Mouse (Mus musculus): ENCODE results near the gene Polr2l. TPM values are rescaled to one million over a fixed set of nuclear protein-coding genes. Genes with fewer than 3 reads are reported as not detected.

The Polr2l gene
- polyA plus RNA-seq (2015; fragmentation: Nextera tagmentation; extraction: Ambion mirVana) = 54.7 and 57.5 TPM in 2 replicates

DNA sequence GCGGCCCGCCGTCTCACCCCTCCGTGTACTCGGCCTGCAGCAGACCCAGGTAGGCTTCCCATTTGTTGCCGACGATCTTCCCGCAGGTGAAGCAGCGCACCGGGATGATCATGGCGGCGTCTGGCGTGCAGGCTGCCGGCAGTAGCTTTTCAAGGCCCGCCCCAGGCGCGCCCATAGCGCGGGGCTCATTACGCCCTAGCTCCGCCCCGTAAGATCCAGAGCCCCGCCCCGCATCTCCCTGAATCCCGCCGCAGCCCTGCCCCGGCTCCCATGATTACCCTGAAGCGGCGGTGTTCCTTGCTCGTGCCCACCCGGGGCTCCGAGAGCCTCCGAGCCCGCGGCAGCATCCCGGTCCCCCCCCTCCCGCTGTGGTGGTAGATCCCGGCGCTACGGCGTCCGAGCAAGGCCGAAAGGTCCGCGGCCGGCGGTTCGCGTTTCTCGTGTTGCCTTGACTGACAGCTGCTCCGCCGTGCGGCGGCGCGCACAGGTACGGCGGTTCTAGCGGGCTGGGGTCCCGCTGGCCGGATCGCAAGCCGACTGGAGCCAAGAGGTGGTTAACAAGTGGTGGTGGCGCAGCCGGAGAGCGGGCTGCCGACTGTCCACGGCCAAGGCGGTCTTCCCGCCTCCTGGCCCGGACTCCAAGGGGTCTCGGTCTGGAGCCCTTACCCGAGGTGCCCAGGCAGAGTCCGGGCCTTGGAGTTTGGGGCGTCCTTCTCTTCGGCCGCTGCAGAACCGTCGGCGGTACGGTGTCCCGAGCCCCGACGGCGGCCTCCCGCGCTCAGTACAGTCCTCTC, at the start of gene Polr2l, which contains the start of gene Tspan4:
TSS of gene Polr2l (minus strand) at position 122 of the 794 bp plus-strand sequence.
TSS of gene Tspan4 (plus strand) at position 230 of the 794 bp plus-strand sequence.
- peak; percentile 61 for ATAC-seq (ENCODE audit: insufficient number of reproducible peaks, low FRiP score, low TSS enrichment, low read depth)
- H3K9ac ChIP-seq = peak within 1 kb of the TSS; percentile 76
- H3K27me3 ChIP-seq = no peaks in the 10 kb centered on the region
- peaks cover 25% of the 10 kb centered on the region for H3K36me3 ChIP-seq
- H3K4me2 ChIP-seq = peak within 1 kb of the TSS; percentile 89
- H3K27ac ChIP-seq = peak within 1 kb of the TSS; percentile 92
- under 1% methylated on average over 81 of the region's 87 CpGs for WGBS
- peak within 1 kb of the TSS; percentile 78 for H3K4me3 ChIP-seq
- no peaks in the 10 kb centered on the region for H3K9me3 ChIP-seq
- H3K4me1 ChIP-seq = peaks cover 48% of the 10 kb centered on the region

DNA sequence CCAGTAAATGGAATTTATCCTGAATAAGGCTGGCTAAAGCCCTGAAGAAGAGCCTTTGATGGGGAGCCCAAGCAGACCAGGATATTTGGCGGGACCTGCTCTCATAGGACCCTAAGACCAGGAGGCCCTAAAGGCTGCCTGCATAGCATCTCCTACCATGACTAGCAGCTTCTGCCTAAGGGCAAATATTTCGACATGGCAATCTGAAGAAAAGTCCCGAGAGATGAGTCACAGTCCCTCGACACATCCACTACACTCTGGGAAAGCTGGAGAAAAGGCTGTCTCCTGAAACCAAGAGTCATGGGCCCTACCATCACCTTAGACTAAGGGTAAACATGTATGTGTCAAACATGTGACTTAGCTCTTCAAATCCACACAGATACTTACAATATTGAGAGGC, 49.3 kb upstream of the Polr2l start:
- H3K4me1 ChIP-seq = no peaks in the 10 kb centered on the region
- no peak overlapping the region for H3K4me3 ChIP-seq
- no peak for ATAC-seq (ENCODE audit: insufficient number of reproducible peaks, low FRiP score, low TSS enrichment, low read depth)
- no peak overlapping the region for H3K9ac ChIP-seq
- no peak overlapping the region for H3K27ac ChIP-seq
- H3K9me3 ChIP-seq = no peaks in the 10 kb centered on the region
- H3K4me2 ChIP-seq = no peak overlapping the region
- 77% methylated on average over 4 of the region's 4 CpGs for WGBS
- H3K36me3 ChIP-seq = peaks cover 45% of the 10 kb centered on the region
- H3K27me3 ChIP-seq = no peaks in the 10 kb centered on the region

DNA sequence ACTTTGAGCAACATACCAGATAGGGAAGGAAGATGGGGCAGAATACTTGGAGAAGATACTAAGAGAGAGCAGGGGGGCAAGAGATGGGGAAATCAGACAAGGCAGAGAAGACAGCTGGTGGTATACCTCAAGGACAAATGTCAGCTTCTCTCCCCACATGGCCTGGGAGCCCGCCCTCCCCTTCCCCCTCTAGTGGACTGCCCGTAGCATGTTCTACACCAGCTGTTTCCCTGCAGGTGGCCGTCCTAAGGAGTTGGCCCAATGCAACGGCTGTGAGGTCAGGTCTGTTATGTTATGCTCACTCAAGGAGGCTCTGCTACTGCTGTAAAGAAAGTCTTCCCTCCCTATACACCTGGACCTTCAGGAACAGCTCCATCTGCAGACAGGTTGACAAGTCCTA, 48.1 kb upstream of the Polr2l start:
- H3K27me3 ChIP-seq = no peaks in the 10 kb centered on the region
- H3K4me2 ChIP-seq = no peak overlapping the region
- no peak overlapping the region for H3K4me3 ChIP-seq
- WGBS = 41% methylated on average over 4 of the region's 4 CpGs
- H3K9ac ChIP-seq = no peak overlapping the region
- H3K9me3 ChIP-seq = no peaks in the 10 kb centered on the region
- H3K27ac ChIP-seq = no peak overlapping the region
- ATAC-seq (ENCODE audit: insufficient number of reproducible peaks, low FRiP score, low TSS enrichment, low read depth) = no peak
- H3K4me1 ChIP-seq = no peaks in the 10 kb centered on the region
- peaks cover 35% of the 10 kb centered on the region for H3K36me3 ChIP-seq

DNA sequence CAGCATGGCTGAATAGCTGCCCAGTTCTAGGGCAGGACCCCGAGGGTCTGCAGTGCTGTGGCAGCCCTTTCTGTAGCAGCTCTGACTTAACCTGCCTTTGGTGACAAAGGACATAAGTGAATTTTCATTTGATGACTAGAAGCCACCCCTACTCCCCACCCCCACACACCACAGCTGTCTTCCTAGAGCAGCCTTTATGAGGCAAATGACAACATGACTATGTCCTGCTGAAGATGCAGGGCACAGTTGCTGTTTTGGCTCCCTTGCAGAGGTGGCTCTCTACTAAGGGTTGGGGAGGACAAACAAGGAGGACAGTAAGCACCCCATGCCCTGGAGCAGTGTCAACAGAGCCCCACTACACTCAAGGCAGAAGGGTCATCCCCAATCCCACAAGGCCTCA, 44.9 kb upstream of the Polr2l start:
- H3K9me3 ChIP-seq = no peaks in the 10 kb centered on the region
- H3K27ac ChIP-seq = no peak overlapping the region
- peaks cover 29% of the 10 kb centered on the region for H3K36me3 ChIP-seq
- H3K27me3 ChIP-seq = no peaks in the 10 kb centered on the region
- 80% methylated on average over 1 of the region's 1 CpGs for WGBS
- no peak overlapping the region for H3K9ac ChIP-seq
- no peak for ATAC-seq (ENCODE audit: insufficient number of reproducible peaks, low FRiP score, low TSS enrichment, low read depth)
- H3K4me1 ChIP-seq = no peaks in the 10 kb centered on the region
- H3K4me2 ChIP-seq = no peak overlapping the region
- H3K4me3 ChIP-seq = no peak overlapping the region

DNA sequence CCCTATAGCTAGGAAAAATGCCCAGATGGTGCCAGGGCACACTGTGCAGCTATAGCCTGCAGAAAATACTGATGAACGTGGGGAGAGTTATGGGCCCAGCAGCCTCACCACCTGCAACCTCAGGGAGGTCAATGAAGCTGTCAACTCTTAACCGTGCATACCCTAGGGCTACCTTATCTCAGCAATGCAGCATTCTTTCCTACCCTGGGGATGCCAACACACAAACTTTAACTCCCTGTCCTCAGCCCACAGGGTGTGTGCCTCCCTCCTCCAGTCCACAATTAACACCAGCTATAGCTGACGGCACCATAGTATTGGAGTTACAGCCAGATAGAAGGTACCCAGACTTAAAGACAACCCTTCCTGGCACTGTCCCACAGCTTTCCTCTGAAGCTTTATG, 44.0 kb upstream of the Polr2l start:
- no peaks in the 10 kb centered on the region for H3K4me1 ChIP-seq

DNA sequence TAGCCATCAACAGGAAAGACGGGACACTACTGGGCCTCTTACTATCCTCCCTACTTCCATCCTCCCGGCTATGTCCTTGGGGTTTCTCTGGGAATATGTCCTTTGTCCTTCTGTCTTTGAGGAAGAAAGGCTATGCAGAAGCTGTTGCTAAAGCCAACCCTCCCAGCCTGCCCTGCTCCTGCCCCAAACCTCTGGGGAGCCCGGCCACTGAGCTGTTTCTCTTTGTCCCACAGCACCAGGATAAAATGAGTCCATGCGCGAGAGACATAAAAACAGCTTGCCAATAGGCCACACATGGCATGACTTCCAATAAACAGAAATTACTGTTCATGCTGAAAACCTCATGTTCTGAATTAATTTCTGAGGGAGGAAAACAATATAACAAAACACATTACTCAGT, 43.4 kb upstream of the Polr2l start:
- Histone ChIP-seq H3K36me3 (peaks cover 37% of the 10 kb centered on the region), H3K9ac (no peak overlapping the region), H3K4me3 (no peak overlapping the region), H3K4me1 (no peaks in the 10 kb centered on the region), H3K9me3 (no peaks in the 10 kb centered on the region), H3K27ac (no peak overlapping the region), H3K4me2 (no peak overlapping the region), H3K27me3 (no peaks in the 10 kb centered on the region)
- ATAC-seq (ENCODE audit: insufficient number of reproducible peaks, low FRiP score, low TSS enrichment, low read depth) = no peak
- 78% methylated on average over 5 of the region's 5 CpGs for WGBS

More for the DNA sequence above, 44.0 kb upstream of the Polr2l start:
- no peak overlapping the region for H3K9ac ChIP-seq
- H3K36me3 ChIP-seq = peaks cover 31% of the 10 kb centered on the region
- ATAC-seq (ENCODE audit: insufficient number of reproducible peaks, low FRiP score, low TSS enrichment, low read depth) = no peak
- H3K9me3 ChIP-seq = no peaks in the 10 kb centered on the region
- WGBS = 61% methylated on average over 3 of the region's 3 CpGs
- no peak overlapping the region for H3K4me2 ChIP-seq
- H3K4me3 ChIP-seq = no peak overlapping the region
- H3K27ac ChIP-seq = no peak overlapping the region
- no peaks in the 10 kb centered on the region for H3K27me3 ChIP-seq

DNA sequence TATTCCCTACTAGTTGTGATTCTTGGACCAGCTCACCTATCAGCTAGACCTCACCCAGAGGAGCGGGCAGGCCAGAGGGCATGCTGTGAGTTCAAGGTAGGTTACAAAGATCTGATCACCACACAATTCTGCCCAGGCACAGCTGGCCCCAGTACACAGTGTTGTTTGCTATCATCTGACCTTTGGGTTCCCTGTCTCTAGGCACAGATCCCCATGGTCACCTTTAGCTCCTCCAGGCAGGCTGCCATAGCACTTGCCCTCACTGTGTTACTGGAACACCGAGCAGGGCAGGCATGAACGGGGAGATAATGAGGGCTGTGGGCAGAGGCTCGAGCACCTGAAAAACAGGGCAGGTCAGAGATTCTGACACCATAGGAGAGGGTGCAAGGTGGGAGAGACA, 42.7 kb upstream of the Polr2l start:
- H3K4me2 ChIP-seq = no peak overlapping the region
- H3K9me3 ChIP-seq = no peaks in the 10 kb centered on the region
- no peaks in the 10 kb centered on the region for H3K27me3 ChIP-seq
- ATAC-seq (ENCODE audit: insufficient number of reproducible peaks, low FRiP score, low TSS enrichment, low read depth) = no peak
- H3K36me3 ChIP-seq = peaks cover 38% of the 10 kb centered on the region
- WGBS = 89% methylated on average over 4 of the region's 4 CpGs
- H3K4me3 ChIP-seq = no peak overlapping the region
- H3K27ac ChIP-seq = no peak overlapping the region
- no peaks in the 10 kb centered on the region for H3K4me1 ChIP-seq
- no peak overlapping the region for H3K9ac ChIP-seq

DNA sequence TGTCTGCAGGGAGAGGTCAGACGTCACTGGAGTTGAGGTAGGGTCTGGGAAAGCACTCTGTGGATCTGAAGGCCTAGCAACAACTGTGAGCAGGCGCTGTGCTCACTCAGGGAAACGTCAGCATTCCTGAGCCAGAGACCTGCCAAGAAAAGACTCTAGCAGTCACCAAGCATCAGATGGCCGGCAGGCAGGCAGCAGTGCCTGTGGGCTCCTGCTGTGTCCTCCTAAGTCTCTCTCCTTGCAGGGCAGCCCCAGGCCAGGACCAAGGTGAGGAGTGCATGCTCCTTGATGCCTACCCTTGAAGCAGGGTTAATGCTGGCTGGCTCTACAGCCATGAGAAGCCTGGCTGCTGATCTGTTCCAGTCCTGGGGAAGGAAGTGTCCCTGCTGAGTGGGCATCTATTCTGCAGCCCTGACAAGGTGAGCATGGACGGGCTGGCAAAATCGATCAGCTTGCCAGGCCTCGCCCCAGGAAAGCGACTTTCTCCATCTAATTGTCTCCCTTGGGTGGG, 35.8 kb upstream of the Polr2l start:
- Histone ChIP-seq H3K36me3 (peaks cover 29% of the 10 kb centered on the region), H3K27ac (0 out of 2 replicates have a peak overlapping the region, but pooled peaks have one; percentile 3), H3K4me1 (no peaks in the 10 kb centered on the region), H3K9ac (no peak overlapping the region), H3K4me3 (no peak overlapping the region), H3K27me3 (no peaks in the 10 kb centered on the region), H3K9me3 (no peaks in the 10 kb centered on the region), H3K4me2 (no peak overlapping the region)
- no peak for ATAC-seq (ENCODE audit: insufficient number of reproducible peaks, low FRiP score, low TSS enrichment, low read depth)
- WGBS = 68% methylated on average over 8 of the region's 8 CpGs

DNA sequence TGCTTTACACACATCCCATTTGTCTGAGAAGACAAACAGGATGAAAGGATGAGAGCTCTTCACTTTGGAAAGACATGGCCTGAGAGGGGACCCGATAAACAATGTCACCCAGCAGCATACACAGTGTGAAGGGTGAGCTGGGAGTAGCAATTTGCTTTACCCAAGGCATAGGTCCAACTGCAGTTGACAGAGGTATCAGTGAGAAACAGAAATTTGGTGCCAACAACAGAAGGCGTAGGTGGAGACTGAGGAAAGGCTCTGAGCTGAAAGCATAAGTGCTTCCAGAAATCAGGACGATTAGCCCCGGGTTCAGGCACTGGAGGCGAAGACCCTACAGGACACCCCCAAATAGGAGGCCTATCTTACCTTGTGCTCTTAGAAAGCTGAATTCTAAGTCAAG, 35.3 kb upstream of the Polr2l start:
- no peak overlapping the region for H3K4me2 ChIP-seq
- H3K27ac ChIP-seq = 0 out of 2 replicates have a peak overlapping the region, but pooled peaks have one; percentile 3
- no peaks in the 10 kb centered on the region for H3K27me3 ChIP-seq
- no peak overlapping the region for H3K4me3 ChIP-seq
- no peak overlapping the region for H3K9ac ChIP-seq
- no peaks in the 10 kb centered on the region for H3K4me1 ChIP-seq
- no peaks in the 10 kb centered on the region for H3K9me3 ChIP-seq
- peaks cover 26% of the 10 kb centered on the region for H3K36me3 ChIP-seq
- ATAC-seq (ENCODE audit: insufficient number of reproducible peaks, low FRiP score, low TSS enrichment, low read depth) = no peak
- 88% methylated on average over 5 of the region's 5 CpGs for WGBS

DNA sequence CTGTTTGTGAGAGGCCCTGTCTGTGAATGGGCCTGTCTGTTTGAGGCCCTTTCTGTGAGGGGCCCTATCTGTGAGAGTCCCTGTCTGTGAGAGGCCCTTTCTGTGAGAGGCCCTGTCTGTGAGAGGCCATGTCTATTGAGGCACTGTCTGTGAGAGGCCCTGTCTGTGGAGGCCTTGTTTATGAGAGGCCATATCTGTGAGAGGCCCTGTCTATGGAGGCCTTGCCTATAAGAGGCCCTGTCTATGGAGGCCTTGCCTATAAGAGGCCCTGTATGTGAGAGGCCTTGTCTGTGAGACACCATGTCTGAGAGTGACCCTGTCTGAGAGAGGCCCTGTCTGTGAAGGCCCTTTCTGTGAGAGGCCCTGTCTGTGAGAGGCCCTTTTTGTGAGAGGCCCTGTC, 33.2 kb upstream of the Polr2l start:
- Histone ChIP-seq H3K9me3 (no peaks in the 10 kb centered on the region), H3K27ac (0 out of 2 replicates have a peak overlapping the region, but pooled peaks have one; percentile 4), H3K9ac (no peak overlapping the region), H3K4me3 (no peak overlapping the region), H3K4me2 (no peak overlapping the region), H3K27me3 (no peaks in the 10 kb centered on the region), H3K36me3 (peaks cover 13% of the 10 kb centered on the region), H3K4me1 (no peaks in the 10 kb centered on the region)
- ATAC-seq (ENCODE audit: insufficient number of reproducible peaks, low FRiP score, low TSS enrichment, low read depth) = no peak

DNA sequence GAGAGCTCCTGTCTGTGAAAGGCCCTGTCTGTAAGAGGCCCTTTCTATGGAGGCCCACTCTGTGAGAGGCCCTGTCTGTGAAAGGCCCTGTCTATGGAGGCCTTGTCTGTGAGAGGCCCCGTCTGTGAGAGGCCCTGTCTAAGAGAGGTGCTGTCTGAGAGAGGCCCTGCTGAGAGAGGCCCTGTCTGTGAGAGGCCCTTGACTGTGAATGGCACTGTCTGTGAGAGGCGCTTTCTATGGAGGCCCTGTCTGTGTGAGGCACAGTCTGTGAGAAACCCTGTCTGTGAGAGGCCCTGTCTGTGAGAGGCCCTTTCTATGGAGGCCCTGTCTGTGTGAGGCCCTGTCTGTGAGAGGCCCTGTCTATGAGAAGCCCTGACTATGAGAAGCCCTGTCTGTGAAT, 31.3 kb upstream of the Polr2l start:
- 72% methylated on average over 2 of the region's 2 CpGs for WGBS
- peaks cover 18% of the 10 kb centered on the region for H3K36me3 ChIP-seq
- H3K9ac ChIP-seq = no peak overlapping the region
- no peaks in the 10 kb centered on the region for H3K9me3 ChIP-seq
- H3K4me1 ChIP-seq = no peaks in the 10 kb centered on the region
- H3K27me3 ChIP-seq = no peaks in the 10 kb centered on the region
- H3K4me3 ChIP-seq = no peak overlapping the region
- no peak for ATAC-seq (ENCODE audit: insufficient number of reproducible peaks, low FRiP score, low TSS enrichment, low read depth)
- no peak overlapping the region for H3K4me2 ChIP-seq
- H3K27ac ChIP-seq = no peak overlapping the region; the same call in 1 of the 2 replicates

DNA sequence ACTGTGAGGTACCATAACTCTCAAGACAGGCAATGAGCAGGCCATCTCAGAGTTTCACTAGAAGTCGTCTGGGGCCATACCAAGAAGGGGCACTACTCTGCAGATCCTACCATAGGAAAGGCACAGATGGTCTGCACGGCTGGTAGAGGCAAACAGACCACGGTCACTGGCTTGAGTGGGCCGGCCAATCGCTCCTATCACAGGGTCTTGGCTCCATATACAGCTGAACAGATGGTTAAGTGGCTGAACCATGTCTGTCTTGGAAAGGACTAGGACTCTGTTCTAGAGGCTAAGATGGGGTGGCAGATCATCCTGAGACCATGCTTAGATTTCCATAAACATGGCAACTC, 27.6 kb upstream of the Polr2l start:
- Histone ChIP-seq H3K36me3 (peaks cover 24% of the 10 kb centered on the region; the same call in 1 of the 2 replicates), H3K4me3 (no peak overlapping the region), H3K4me1 (no peaks in the 10 kb centered on the region), H3K4me2 (no peak overlapping the region), H3K9ac (no peak overlapping the region), H3K27ac (no peak overlapping the region), H3K27me3 (no peaks in the 10 kb centered on the region), H3K9me3 (no peaks in the 10 kb centered on the region)
- no peak for ATAC-seq (ENCODE audit: insufficient number of reproducible peaks, low FRiP score, low TSS enrichment, low read depth)
- WGBS = 94% methylated on average over 5 of the region's 5 CpGs
